Mouse (Mus musculus) embryonic facial prominence, embryonic 11.5 days (tissue): ENCODE data around the gene Cd164. TPM values are rescaled to one million over a fixed set of nuclear protein-coding genes. Genes with fewer than 3 reads are reported as not detected.
A peak's percentile ranks its signal among the peaks of the same experiment; 100 is the strongest.

Experiments
- ATAC-seq: fragments of 200-750 bp; cut with Nextera tagmentation; replicated peaks from 2 replicates; pipeline ENCODE4 v1.8.0; 2017; ENCODE audit warnings: low read depth; ENCODE audit not compliant: insufficient number of reproducible peaks, low FRiP score, low TSS enrichment
- DNase-seq: peaks from one replicate; pipeline ENCODE4 v3.0.0-alpha.2; 2015; ENCODE audit warnings: low spot score
- H3K27ac ChIP-seq: fragments of 300-500 bp; sonication (generic); replicated peaks from 2 replicates; pipeline ENCODE4 v1.5.1; 2014; ENCODE audit warnings: mild to moderate bottlenecking, low read depth, low read length, control low read depth
- H3K27me3 ChIP-seq: fragments of 300-500 bp; sonication (generic); 2 replicates; pipeline ENCODE4 v1.6.1; 2014; ENCODE audit warnings: mild to moderate bottlenecking, low read length, moderate library complexity, mixed read lengths; ENCODE audit not compliant: control insufficient read depth, insufficient read depth
- H3K36me3 ChIP-seq: fragments of 300-500 bp; sonication (generic); replicated peaks from 2 replicates; pipeline ENCODE4 v1.6.1; 2014; ENCODE audit warnings: low read depth, mild to moderate bottlenecking, low read length, moderate library complexity, mixed read lengths; ENCODE audit not compliant: control insufficient read depth, insufficient read depth
- H3K4me1 ChIP-seq: fragments of 300-500 bp; sonication (generic); 2 replicates; pipeline ENCODE4 v1.6.1; 2014; ENCODE audit warnings: low read length, mixed read lengths; ENCODE audit not compliant: control insufficient read depth, insufficient read depth
- H3K4me2 ChIP-seq: fragments of 300-500 bp; sonication (generic); 2 replicates; pipeline ENCODE4 v1.6.1; 2014; ENCODE audit warnings: low read depth, mild to moderate bottlenecking, control low read depth, low read length, moderate library complexity
- H3K4me3 ChIP-seq: fragments of 300-500 bp; sonication (generic); 2 replicates; pipeline ENCODE4 v1.5.1; 2014; ENCODE audit warnings: low read depth, low read length, control low read depth
- H3K9ac ChIP-seq: fragments of 300-500 bp; sonication (generic); replicated peaks from 2 replicates; pipeline ENCODE4 v1.6.1; 2014; ENCODE audit warnings: mild to moderate bottlenecking, control low read depth, low read length
- H3K9me3 ChIP-seq: fragments of 300-500 bp; sonication (generic); replicated peaks from 2 replicates; pipeline ENCODE4 v1.6.1; 2016; ENCODE audit warnings: mild to moderate bottlenecking, low read length, inconsistent platforms, mixed read lengths; ENCODE audit not compliant: control insufficient read depth
- WGBS: fragments of 180-500 bp; shearing (Covaris S2); extraction: QIAGEN DNeasy Blood & Tissue Kit; methylation state at CpG from one replicate; pipeline ENCODE4 v1.1.7; 2014; 5-methylcytosine and 5-hydroxymethylcytosine counted together
- polyA plus RNA-seq: library from polyadenylated mRNA; unstranded; fragments of >200 nt; fragmentation: Nextera tagmentation; extraction: Ambion mirVana; gene quantifications from 2 replicates; pipeline ENCODE4 v1.2.1, GENCODE M21; 2014

Cd164 gene
- polyA plus RNA-seq, result 199 and 211 TPM in 2 replicates

- under 1% methylated on average over 67 of the region's 69 CpGs for WGBS
- no peaks in the 10 kb centered on the region for H3K27me3 ChIP-seq
- peak; percentile 95 for ATAC-seq
Measured at GRCm38 (mm10) chr10:41518981-41519618, at the start of gene Cd164. Gene Cd164 (plus strand): TSS chr10:41519414.

GRCm38 (mm10) chr10:41470693-41471092, 48.5 kb upstream of the Cd164 start:
- 85% methylated on average over 3 of the region's 3 CpGs for WGBS

More at GRCm38 (mm10) chr10:41518981-41519618, at the start of gene Cd164:
- H3K4me2 ChIP-seq, result peak within 1 kb of the TSS; percentile 64
- no peaks in the 10 kb centered on the region for H3K9me3 ChIP-seq
- peak within 1 kb of the TSS; percentile 95 for H3K4me3 ChIP-seq
- no peaks in the 10 kb centered on the region for H3K36me3 ChIP-seq
- no peaks in the 10 kb centered on the region; the same call in 1 of the 2 replicates for H3K4me1 ChIP-seq
- peak within 1 kb of the TSS; percentile 92 for H3K27ac ChIP-seq
- peak within 1 kb of the TSS; percentile 92 for H3K9ac ChIP-seq
- DNase-seq, result peak; percentile 95

GRCm38 (mm10) chr10:41472534-41472933, 46.7 kb upstream of the Cd164 start:
- Histone ChIP-seq H3K9me3 (no peaks in the 10 kb centered on the region), H3K4me2 (no peak overlapping the region), H3K4me1 (peaks cover 2% of the 10 kb centered on the region; the same call in 1 of the 2 replicates), H3K9ac (no peak overlapping the region), H3K27me3 (no peaks in the 10 kb centered on the region), H3K4me3 (no peak overlapping the region), H3K36me3 (no peaks in the 10 kb centered on the region), H3K27ac (no peak overlapping the region)
- ATAC-seq, result no peak
- no peak for DNase-seq

More at GRCm38 (mm10) chr10:41470693-41471092, 48.5 kb upstream of the Cd164 start:
- Histone ChIP-seq H3K27ac (no peak overlapping the region), H3K4me1 (no peaks in the 10 kb centered on the region; the same call in 1 of the 2 replicates), H3K4me2 (no peak overlapping the region), H3K9ac (no peak overlapping the region), H3K36me3 (no peaks in the 10 kb centered on the region), H3K4me3 (no peak overlapping the region), H3K9me3 (no peaks in the 10 kb centered on the region), H3K27me3 (no peaks in the 10 kb centered on the region)
- no peak for ATAC-seq
- DNase-seq, result no peak

GRCm38 (mm10) chr10:41472962-41473481, 46.2 kb upstream of the Cd164 start:
- H3K27ac ChIP-seq, result no peak overlapping the region
- DNase-seq, result no peak
- H3K36me3 ChIP-seq, result no peaks in the 10 kb centered on the region
- H3K4me2 ChIP-seq, result no peak overlapping the region
- no peaks in the 10 kb centered on the region for H3K27me3 ChIP-seq
- no peak overlapping the region for H3K4me3 ChIP-seq
- ATAC-seq, result no peak
- H3K9ac ChIP-seq, result no peak overlapping the region
- H3K9me3 ChIP-seq, result no peaks in the 10 kb centered on the region
- 83% methylated on average over 5 of the region's 5 CpGs for WGBS
- H3K4me1 ChIP-seq, result peaks cover 2% of the 10 kb centered on the region; the same call in 1 of the 2 replicates

GRCm38 (mm10) chr10:41473782-41474468, 45.3 kb upstream of the Cd164 start:
- 83% methylated on average over 6 of the region's 6 CpGs for WGBS
- no peak overlapping the region for H3K9ac ChIP-seq
- peaks cover 2% of the 10 kb centered on the region; the same call in 1 of the 2 replicates for H3K4me1 ChIP-seq
- no peak overlapping the region for H3K4me2 ChIP-seq
- H3K27ac ChIP-seq, result no peak overlapping the region
- H3K9me3 ChIP-seq, result no peaks in the 10 kb centered on the region
- DNase-seq (no peak), ATAC-seq (no peak)
- H3K36me3 ChIP-seq, result no peaks in the 10 kb centered on the region
- H3K4me3 ChIP-seq, result no peak overlapping the region
- H3K27me3 ChIP-seq, result no peaks in the 10 kb centered on the region

- Histone ChIP-seq H3K27ac (no peak overlapping the region), H3K36me3 (no peaks in the 10 kb centered on the region), H3K9me3 (no peaks in the 10 kb centered on the region), H3K27me3 (no peaks in the 10 kb centered on the region), H3K4me1 (peaks cover 2% of the 10 kb centered on the region; the same call in 1 of the 2 replicates), H3K4me3 (no peak overlapping the region), H3K4me2 (no peak overlapping the region), H3K9ac (no peak overlapping the region)
- no peak for DNase-seq
- no peak for ATAC-seq
- 74% methylated on average over 1 of the region's 1 CpGs for WGBS
Measured at GRCm38 (mm10) chr10:41474981-41475391, 44.2 kb upstream of the Cd164 start.

GRCm38 (mm10) chr10:41476171-41477017, 42.8 kb upstream of the Cd164 start, which contains the start of gene Mical1:
Gene Mical1 (plus strand): TSS chr10:41476314.
- ATAC-seq (peak; percentile 77), DNase-seq (peak; percentile 70)
- Histone ChIP-seq H3K4me3 (peak within 1 kb of the TSS; percentile 59), H3K4me1 (peaks cover 2% of the 10 kb centered on the region; the same call in 1 of the 2 replicates), H3K9me3 (no peaks in the 10 kb centered on the region), H3K36me3 (no peaks in the 10 kb centered on the region), H3K27me3 (no peaks in the 10 kb centered on the region), H3K4me2 (peak within 1 kb of the TSS; percentile 92), H3K9ac (peak within 1 kb of the TSS; percentile 79), H3K27ac (peak within 1 kb of the TSS; percentile 78)
- under 1% methylated on average over 35 of the region's 35 CpGs for WGBS
